Mouse (Mus musculus) layer of hippocampus, adult 9-11 months (tissue): ENCODE measurements at regions not wholly inside any gene's neighbourhood (a gene's known extent, or its start where the extent isn't known, plus 50 kb on each side); places are given as distances from the start of the nearest gene placed in this dataset.

Experiments used
- DNase-seq: peaks from one replicate; pipeline ENCODE4 v3.0.0; 2022

DNA sequence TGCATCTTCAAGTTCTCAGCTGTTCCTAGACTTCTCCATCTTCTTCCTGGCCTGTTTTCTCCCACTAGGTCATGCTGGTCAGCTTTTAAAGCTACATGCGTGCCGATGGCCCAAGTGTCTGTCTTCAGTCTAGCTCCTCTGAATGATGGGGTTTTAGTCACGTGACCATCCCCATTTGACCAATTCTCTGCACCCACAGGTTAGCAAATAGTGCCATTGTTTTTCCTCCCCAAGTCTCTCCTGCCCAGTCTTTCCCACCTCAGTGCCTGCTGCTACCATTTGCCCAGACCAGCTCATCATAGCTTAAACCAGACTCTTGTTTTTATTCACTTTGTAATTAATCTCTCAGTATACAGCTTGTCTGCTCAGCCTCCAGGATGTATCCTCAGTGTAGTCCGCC lies 62.3 kb downstream of the Zfp706 start:
- DNase-seq, result no peak

DNA sequence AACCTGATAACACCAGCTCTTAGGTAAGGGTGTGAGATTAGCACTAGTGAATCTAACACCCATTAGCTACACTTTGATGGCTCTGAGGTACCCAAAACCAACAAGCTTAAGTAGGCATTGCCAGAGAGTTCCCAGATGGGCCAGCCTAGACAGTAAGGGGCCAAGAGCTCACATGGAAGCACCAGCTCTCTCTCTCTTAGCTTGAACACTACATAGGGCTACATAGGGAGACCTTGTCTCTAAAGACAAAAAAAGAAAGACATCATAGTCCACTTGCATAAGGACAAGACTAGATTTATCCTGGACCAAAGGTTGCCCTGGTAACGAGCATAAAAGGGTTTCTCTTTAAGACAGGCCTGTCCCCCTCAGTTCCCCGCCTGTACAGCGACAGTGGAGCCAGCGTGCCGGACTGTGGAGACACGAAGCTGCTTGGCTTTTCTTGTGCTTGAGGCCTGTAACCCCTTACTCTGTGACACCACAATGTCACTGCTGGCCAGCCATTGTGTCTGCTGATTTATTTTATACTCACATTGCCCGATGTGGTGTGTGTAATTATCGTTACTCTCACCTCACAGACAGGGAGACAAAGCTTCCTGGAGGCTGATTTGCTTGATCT lies 62.9 kb downstream of the Zfp706 start:
- no peak for DNase-seq

DNA sequence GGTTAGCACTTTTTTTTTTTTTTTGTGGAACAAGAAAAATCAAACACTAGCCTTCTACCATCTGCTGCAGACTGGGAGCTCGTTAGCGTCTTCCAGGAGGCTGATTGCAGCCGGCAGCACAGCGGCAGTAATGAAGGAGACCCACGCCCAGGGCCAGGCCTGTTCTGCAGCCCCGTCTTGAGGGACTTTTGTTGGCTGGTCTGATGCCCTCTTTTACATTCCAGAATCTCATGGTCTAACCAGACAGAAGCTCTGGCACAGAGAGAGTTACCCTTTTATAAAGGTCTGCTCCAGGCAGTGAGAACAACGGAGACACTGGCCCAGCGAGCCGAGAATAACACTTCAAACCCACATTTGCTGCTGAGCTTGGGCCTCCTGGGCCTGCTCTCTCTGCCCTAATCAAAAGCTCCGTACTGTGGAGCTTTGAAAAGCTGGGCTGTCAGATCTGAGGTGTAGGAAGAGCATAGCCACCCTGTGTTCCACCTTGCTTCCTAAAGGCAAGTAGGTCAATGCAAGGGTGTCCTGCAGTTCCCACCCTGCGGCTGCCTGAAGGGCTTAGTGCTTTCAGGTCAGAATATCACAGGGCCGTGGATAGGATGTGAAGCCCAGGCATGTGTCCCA lies 64.0 kb downstream of the Zfp706 start:
- no peak for DNase-seq

DNA sequence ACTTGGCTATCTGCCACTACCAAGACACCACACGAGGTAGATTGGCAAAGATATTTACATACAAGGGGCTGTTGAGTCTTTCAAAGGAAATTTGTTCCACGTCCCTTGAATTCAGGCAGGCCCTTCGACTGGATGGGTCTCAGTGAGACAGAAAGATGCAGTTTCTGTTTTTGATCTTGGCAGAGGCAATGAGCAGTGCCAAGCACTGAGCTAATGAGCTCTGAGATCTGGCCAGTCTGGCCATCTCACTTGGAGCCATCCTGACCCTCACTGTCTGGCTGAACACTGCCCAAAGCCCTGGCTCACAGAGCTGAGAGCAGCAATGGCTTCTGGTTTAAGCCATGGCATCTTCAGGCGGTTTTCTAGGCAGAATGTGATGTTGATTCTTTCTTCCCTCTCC lies 65.3 kb downstream of the Zfp706 start:
- peak; percentile 30 for DNase-seq

DNA sequence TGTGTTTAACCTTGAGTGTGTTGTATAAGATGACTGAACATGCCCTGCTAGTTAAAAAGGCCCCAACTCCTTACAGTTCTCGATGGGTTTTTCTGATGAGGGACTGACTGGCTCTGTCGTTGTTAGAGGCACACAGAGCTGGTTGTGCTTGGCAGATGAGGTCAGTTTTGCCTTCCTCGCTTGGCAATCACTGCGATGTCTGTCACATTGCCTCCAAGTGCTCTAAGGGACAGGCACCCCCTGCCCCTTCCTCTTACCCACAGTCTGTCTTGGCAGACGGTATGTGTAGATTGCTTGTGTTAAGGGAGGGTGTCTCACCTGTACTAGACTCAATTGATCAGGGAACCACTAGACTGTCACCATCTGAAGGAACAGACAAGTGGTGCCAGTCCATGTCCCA lies 65.8 kb downstream of the Zfp706 start:
- peak; percentile 61 for DNase-seq

DNA sequence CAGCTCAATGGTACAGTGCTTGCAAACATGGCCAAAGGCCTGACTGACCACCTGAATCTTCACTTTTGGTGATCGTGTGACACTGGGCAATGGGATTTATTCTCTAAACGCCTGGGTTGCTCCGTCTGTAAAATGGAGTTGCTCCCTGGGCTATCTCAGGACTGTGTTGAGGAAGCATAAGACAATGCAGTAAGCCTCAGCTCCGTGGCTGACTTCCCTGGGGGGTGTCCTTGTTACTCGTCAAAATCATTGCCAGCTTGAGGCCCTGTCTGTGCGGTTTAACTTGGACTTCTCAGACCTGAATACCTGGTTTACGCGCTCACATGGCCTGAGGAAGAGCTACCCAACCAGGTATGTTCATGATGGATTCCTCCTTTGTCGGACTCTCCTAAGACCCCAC lies 68.0 kb downstream of the Zfp706 start:
- DNase-seq, result no peak

DNA sequence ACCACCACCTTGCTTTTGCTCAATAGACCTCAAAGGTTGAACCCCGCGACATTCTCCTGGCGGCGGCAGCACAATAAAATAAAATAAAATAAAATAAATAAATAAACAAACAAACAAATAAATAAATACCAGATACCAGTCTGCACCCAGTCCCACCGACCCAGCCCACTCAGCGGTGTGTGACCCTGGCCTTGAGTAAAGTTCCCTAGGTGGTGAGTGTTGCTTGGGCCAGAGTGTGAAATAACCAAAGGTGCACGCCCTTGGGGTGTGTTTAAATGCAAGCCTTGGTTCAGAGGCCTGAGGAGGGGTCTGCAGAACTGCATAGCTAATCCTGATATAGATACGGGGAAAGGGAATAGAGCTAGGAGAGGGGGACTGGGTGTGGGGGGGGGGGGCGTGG lies 68.4 kb downstream of the Zfp706 start:
- DNase-seq, result no peak

DNA sequence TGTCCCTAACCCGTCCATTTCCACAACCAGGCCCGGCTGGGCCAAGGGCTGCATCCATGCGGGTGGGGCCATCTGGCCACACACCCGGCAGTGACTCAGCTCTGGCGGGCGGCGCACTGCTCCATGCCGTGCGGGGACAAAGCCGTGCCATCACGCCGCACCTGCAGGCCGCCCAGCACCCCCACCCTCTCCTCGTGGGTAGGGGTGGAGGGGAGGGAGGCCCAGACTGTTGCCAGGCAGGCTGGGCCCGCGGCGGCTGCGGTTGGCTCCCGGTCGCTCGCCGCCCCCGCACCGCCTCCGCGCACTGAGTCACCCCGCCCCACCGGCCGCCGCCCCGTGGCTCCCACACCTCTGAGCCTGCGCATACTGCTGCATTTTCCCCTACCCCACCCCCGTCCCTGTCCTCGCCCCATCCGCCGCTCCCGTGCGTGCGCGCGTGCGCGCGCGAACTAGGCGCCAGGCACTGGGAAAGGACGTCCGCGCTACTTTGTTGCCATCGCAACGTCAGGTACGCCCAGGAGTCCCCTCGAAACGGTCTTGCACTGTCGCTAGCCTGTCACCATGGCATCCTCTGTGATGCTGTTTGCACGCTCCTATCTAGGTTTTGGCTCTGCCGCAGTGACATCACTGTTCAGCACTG lies 68.9 kb downstream of the Zfp706 start:
- peak; percentile 94 for DNase-seq

DNA sequence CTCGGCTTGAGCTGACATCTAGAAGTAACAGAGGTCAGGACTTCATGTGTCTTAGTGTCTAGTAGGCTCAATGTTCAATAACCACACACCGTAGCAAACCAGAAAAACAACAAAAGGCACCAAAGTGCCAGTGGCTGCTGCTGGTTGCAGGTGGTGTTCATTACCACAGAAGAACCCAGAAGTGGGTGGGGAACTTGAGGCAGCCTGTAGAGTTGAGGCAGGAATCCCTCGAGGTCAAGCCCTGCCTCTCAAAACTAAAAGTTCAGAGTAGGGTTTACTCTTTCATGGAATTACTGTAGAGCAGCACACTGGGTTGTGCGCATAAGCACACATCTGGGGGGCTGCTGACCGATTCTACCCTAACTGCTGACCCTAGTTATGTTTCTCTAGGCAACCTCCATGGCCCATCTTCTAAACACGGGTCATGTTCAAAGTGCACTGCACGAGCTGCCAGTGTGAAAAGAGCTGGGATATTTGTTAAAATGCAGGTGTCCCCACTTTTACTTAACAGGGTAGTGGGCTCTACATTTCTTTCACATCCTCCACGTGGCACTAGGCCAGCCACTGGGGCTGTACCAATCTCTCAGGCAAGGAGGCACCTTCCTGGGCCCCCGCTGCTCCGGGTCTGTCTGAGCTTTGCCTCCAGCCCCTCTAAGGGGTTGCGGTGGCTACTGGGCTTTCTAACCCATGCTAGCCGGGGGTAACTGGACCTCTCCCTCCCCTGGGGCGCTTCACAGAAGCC lies 69.6 kb downstream of the Zfp706 start:
- DNase-seq, result no peak

DNA sequence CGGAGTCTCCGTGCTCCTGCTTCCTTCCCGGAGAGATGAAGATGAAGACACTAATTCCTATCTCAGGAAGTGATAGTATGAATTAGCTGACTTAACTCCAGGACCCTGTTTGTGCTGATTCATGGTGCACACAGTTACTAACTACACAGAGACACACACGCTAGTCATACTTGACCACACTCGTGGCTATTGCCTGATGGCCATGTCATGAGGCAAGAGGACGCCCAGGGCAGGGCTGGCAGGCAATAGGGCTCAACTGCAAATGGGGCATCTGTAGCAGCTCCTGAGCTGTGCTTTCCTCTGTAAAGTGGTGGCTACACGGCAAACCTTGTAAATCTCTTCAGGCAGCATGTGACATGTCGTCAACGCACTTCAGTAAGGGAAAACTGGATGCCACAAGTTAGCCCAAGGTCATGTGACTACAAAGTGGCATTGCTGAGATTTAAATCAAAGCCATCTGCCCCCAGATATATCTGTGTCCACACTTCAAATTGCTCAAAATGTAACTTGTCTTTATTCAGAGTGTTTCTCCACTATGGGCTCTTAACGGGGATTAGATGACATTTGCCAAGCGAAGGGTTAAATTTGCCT lies 70.4 kb downstream of the Zfp706 start:
- no peak for DNase-seq

DNA sequence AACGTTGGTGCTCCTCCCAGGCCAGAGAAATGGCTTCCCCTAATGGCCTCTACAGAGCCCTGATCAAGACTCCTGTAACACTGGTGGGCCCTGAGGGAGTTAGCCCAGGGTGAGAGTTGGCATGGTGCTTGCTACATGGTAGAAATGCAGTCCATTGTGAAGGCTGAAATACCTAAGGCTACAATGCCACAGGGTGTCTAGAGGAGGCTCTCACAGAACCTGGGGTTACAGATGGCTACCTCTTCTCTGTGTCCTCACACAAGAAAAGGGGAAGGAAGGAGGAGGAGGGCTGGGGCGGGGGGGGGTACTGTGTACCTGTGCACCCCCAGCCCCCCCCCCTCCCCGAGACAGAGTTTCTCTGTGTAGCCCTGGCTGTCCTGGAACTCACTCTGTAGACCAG lies 72.8 kb downstream of the Zfp706 start:
- no peak for DNase-seq

DNA sequence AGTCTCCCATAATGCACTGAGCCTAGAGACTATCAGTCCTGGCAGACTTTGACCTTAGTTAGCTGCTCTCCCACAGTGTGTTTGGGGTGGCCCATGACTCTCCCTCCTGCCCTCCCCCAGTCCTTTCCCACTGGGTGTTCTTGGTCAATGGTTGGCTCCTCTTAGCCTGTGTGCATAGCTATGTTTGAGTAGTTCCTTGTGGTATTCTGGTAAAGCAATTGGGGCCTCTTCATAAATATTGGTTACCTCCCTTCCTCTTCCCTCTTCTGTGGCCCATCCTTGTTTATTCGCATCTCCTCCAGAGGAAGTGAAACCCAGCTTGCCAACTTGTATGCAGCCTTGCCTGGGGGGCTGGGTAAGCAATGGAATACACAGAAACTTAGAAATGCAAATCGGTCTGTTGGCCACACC lies 74.0 kb downstream of the Zfp706 start:
- DNase-seq, result no peak

DNA sequence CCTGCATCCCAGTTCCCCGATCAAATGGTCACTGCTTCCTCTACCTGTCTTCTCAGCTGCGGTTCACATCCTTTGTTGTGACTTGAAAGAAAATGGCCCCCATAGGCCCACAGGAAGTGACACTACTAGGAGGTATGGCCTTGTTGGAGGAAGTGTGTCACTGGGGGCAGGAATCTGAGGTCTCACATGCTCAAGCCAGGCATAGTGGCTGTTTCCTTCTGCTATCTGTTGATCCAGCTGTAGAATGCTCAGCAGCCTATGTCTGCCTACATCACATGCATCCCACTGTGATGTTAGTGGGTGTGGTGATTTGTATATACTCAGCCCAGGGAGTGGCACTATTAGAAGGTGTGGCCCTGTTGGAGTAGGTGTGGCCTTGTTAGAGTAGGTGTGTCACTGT lies 76.1 kb downstream of the Zfp706 start:
- no peak for DNase-seq

DNA sequence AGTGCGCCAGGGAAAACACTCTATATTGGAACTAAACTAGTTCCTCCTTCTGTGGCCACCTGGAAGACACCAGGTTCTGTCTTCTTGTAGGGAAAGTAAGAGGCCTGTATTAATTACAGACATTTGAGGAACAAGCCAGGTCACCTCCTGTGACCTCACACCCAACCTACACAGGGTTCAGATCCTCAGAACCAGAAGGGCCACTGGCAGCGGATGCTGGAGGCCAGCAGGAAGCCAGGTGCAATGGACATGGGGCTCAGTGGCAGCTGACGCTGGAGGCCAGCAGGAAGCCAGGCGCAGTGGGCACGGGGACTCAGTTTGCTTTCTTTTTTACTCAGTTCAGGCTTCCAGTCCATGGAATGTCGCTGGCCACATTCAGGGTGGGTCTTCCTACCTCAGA lies 77.1 kb downstream of the Zfp706 start:
- DNase-seq, result no peak

DNA sequence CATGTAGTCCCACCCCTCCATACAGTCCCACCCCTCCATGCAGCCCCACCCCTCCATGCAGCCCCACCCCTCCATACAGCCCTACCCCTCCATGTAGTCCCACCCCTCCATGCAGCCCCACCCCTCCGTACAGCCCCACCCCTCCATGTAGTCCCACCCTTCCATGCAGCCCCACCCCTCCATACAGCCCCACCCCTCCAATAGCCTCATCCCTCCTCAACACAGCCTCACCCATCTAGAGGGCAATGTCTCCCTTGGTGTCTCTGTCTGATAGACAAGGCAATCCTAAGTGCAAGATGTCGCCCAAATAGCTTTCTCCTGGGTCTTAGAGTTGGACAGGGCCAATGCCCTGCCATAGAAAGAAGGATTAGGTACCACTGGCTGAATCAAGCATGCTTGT lies 77.8 kb downstream of the Zfp706 start:
- no peak for DNase-seq

DNA sequence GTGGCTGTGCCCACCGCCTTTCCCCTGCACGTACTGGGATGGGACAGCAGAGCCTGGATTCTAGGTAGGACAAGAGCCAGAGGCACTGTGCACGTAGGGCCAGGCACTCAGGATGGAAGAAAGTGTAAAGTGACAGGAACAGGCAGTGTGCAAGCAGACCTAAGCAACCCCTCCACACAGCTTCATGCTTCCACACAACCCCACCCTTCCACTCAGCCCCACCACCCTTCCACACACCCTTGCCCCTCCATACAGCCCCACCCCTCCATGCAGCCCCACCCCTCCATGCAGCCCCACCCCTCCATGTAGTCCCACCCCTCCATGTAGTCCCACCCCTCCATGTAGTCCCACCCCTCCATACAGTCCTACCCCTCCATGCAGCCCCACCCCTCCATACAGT lies 78.5 kb downstream of the Zfp706 start:
- no peak for DNase-seq

DNA sequence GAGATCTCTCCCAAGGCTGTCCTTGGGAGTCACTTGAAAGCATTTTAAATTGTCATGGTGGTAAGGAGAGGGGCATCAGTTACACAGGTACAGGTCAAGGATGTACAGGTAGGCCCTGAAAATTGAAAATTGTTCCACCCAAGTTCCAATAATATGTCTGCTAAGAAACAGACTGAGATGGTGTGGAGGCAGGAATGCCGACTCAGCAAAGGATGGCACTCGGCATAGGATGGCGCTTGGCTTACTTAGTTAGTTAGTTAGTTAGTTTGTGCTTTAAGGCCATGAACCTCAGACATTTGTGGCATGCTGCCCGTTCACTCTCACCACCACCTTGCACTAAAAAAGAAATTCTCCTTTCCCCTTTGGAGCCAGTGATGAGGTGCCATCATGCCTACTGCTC lies 78.9 kb downstream of the Zfp706 start:
- DNase-seq, result no peak

DNA sequence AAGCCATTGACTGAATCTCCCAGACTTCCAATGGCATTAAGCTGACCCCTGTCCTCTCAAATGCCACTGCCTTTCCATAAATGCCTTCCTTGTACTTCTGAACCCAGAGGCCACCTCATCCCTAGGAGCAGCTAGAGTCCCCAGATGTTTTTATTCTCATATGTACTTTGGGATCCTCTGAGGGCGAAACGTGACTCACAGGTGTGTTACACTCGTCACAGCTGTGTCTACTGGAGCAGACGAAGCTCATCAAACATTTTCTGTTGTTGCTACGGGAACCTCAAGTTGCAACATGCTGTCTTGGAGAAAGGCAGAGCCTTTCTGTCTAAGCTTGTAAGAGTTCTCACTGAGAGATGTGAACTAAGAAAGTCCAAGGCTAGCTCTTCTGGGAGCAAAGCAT lies 80.1 kb downstream of the Zfp706 start:
- DNase-seq, result no peak

DNA sequence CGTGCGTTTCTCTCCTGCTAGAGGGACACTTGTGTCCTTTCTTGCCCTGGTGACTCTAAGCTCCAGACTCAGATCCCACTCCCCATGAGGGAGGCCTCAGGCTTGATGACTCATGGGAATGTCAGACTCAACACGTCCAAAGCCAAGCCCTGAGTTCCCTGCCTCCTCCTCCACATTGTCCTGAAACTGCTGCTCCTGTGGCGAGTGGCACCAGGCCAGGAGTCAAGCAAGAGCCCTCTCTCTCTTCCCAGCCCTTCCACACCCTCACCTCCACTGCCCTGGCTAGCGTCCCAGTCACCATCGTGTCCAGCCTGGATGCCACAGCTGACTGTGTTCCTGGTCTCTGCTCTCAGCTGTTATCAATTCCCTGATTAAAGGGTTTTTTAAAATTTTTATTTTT lies 83.4 kb downstream of the Zfp706 start:
- no peak for DNase-seq

DNA sequence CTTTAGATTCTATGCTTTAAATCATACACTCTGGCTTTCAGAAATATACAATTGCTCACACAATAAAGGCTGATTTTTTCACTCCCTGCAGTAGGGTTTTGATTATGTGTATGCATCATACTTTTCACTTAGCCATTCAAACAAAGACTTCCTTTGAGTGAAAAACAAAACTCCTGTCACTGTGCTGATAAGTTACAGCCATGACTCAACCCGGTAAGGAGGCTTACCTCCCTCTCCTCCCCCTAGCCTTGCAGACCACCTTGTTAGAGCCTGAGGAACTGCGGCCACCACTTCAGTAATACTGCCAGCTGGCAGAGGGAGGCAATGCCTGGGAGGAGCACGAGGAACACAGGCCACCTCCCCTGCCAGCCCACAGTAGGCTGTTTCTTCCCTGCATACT lies 86.2 kb downstream of the Zfp706 start:
- DNase-seq, result no peak

DNA sequence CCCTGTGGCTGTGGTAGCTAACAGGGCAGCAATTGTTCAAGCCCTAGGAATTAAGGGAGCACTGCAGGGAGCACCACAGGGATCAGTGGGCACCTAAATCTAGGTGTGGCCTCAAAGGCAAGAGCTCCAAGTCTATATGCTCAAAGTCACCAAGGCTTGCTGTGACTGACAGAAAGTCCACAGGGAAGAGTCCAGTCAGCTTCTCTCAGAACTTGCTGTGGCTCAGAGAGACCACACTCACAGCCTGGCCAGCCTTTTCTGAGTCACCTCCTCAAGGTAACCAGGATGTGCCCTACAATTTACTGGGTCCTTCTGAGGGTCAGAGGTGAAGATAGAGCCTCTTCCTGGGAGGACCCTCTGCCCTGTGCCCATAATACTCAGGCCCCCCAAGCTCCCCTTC lies 86.7 kb downstream of the Zfp706 start:
- DNase-seq, result no peak

DNA sequence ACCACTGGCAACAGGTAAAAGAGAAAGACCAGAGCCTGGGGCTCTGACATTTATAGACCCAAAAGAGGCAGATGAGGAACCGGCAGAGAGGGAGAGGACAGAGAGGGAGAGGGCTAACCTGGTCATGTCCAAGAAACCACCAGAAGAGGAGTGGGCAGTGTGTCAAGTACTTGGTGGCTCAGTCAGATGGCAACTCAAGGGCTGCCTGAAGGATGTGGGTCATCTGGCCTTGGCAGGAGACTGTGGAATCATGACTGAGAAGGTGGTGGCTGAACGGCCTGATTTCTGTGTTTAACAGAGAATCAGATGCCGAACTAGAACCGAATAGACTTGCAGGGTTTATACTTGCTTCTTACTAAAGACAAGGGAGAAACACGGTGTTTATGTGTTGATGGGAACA lies 87.9 kb downstream of the Zfp706 start:
- DNase-seq, result no peak

DNA sequence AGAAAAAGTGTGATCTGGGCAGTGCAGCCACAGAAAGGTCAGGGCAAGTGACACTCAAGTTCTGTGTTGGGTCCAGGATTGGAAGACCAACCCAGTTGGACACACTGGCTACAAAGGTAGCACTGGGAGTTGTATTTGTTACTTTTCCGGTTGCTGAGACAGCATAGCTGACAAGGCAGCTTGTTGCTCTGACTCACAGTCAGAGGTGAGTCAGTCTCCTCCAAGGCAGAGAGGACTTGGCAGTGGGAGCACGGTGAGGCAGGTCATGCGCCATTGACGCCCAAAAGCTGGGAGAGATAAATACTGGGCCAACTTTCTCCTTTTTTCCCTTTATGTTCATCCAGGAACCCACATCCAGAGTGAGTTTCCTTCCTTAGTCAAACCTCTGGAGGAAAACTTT lies 88.4 kb downstream of the Zfp706 start:
- DNase-seq, result no peak

DNA sequence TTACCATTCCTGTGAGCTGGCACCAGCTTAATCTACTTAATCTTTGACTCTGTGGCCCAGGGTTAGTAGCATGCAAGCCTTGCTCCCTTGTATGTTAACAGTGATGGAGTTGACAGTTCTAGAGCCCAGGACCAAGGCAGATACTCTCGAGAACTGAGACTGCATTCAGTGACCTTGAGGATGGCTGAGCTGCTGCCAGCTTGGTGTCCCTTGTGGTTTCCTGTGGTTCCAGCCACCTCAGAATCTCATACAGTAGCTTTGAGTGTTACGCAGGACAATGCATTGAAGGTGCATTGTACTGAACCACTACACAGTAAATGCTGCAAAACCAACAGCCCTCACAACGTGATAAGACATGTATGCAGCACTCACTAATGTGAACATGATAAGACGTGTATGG lies 90.6 kb downstream of the Zfp706 start:
- DNase-seq, result no peak
